Mouse (Mus musculus) liver, embryonic 16.5 days (tissue): Measurements from ENCODE around the gene Cfap54. TPM values are rescaled to one million over a fixed set of nuclear protein-coding genes. Genes with fewer than 3 reads are reported as not detected.

ENCODE experiments used
- ATAC-seq: fragments of 200-750 bp; cut with Nextera tagmentation; 2 replicates; pipeline ENCODE4 v1.8.0; 2017; ENCODE audit warnings: low read depth, mild to moderate bottlenecking, moderate number of reproducible peaks, moderate library complexity
- H3K27ac ChIP-seq: fragments of 300-500 bp; sonication (generic); 2 replicates; pipeline ENCODE4 v1.5.1; 2014; ENCODE audit warnings: mild to moderate bottlenecking, low read length
- H3K27me3 ChIP-seq: fragments of 300-500 bp; sonication (generic); 2 replicates; pipeline ENCODE4 v1.6.1; 2014; ENCODE audit warnings: low read depth, low read length, mixed read lengths; ENCODE audit not compliant: control insufficient read depth, insufficient read depth
- H3K36me3 ChIP-seq: fragments of 300-500 bp; sonication (generic); 2 replicates; pipeline ENCODE4 v1.6.1; 2014; ENCODE audit warnings: mild to moderate bottlenecking; ENCODE audit not compliant: control insufficient read depth, insufficient read depth
- H3K4me1 ChIP-seq: fragments of 300-500 bp; sonication (generic); 2 replicates; pipeline ENCODE4 v1.6.1; 2014; ENCODE audit warnings: low read depth, low read length, mixed read lengths; ENCODE audit not compliant: control insufficient read depth
- H3K4me2 ChIP-seq: fragments of 300-500 bp; sonication (generic); 2 replicates; pipeline ENCODE4 v1.6.1; 2014; ENCODE audit warnings: low read depth, low read length, mixed read lengths
- H3K4me3 ChIP-seq: fragments of 300-500 bp; sonication (generic); 2 replicates; pipeline ENCODE4 v1.5.1; 2014; ENCODE audit warnings: low read depth, mild to moderate bottlenecking, low read length
- H3K9ac ChIP-seq: fragments of 300-500 bp; sonication (generic); 2 replicates; pipeline ENCODE4 v1.6.1; 2014; ENCODE audit warnings: low read depth, low read length
- H3K9me3 ChIP-seq: fragments of 300-500 bp; sonication (generic); replicated peaks from 2 replicates; pipeline ENCODE4 v1.6.1; 2016; ENCODE audit warnings: low read length; ENCODE audit not compliant: control insufficient read depth
- WGBS: fragments of 180-500 bp; shearing (Covaris S2); extraction: QIAGEN DNeasy Blood & Tissue Kit; methylation state at CpG from one replicate; pipeline ENCODE4 v1.1.7; 2014; ENCODE audit not compliant: insufficient replicate concordance; 5-methylcytosine and 5-hydroxymethylcytosine counted together
- polyA plus RNA-seq: library from polyadenylated mRNA; unstranded; fragments of >200 nt; fragmentation: Nextera tagmentation; extraction: Ambion mirVana; gene quantifications from 2 replicates; pipeline ENCODE4 v1.2.1, GENCODE M21; 2015

Cfap54 gene
- polyA plus RNA-seq, 1 experiment from 2014 or later = not detected

DNA sequence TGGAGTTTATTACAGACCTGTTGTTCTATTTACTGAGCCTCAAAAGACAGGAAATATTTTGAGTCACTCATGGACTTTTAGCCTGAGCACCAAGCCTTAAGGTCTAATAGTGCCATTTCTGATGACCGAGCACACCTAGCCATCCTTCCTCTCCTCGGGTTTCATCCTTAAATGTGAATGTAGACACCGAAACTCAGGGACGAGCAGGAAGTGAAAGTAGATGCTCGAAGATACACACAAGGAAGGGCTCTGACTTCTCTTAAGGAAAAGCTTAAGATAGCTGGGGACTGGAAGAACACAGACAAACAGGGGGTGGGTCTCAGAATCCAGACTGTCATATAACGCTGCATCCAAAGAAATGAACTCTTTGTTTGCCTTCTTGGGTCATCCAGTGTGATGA is 8.8 kb upstream of the Cfap54 start:
- Histone ChIP-seq H3K4me2 (no peak overlapping the region), H3K36me3 (no peaks in the 10 kb centered on the region), H3K9me3 (no peaks in the 10 kb centered on the region), H3K4me1 (no peaks in the 10 kb centered on the region), H3K4me3 (no peak overlapping the region), H3K9ac (no peak overlapping the region), H3K27ac (no peak overlapping the region), H3K27me3 (no peaks in the 10 kb centered on the region)
- WGBS = 49% methylated on average over 6 of the region's 6 CpGs
- no peak for ATAC-seq

DNA sequence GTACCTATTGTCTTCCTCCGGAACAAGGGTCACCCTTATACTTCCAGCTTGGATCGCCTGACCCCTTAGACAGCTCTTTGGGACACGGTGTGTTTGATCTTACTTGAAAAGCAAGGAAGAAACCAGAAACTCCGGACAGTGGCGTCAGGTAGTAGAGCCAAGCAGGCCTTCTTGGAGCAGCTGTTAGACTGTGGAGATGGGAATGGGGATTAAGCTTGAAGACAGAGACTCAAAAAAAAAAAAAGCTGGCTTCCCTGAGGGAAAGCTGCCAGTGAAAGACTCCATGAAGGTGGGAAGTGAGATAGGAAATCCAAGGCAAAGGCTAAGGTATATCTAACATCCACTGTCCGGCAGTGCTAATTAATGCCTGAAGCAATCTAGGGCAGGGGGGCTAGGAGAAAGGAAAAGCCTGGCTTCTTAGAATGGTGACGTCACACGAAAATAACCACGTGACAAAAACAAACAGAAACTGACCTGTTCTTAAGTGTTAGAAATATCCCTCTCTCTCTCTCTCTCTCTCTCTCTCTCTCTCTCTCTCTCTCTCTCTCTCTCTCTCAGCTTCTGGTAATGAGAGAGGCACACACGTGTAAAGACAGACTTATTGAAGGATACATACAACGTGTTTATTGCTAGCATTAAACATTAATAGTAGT is 7.1 kb upstream of the Cfap54 start:
- H3K27ac ChIP-seq = no peak overlapping the region
- no peaks in the 10 kb centered on the region for H3K27me3 ChIP-seq
- no peaks in the 10 kb centered on the region for H3K4me1 ChIP-seq
- no peak for ATAC-seq
- WGBS = 55% methylated on average over 11 of the region's 11 CpGs
- H3K4me3 ChIP-seq = no peak overlapping the region
- no peak overlapping the region for H3K4me2 ChIP-seq
- H3K9ac ChIP-seq = no peak overlapping the region
- no peaks in the 10 kb centered on the region for H3K36me3 ChIP-seq
- no peaks in the 10 kb centered on the region for H3K9me3 ChIP-seq

DNA sequence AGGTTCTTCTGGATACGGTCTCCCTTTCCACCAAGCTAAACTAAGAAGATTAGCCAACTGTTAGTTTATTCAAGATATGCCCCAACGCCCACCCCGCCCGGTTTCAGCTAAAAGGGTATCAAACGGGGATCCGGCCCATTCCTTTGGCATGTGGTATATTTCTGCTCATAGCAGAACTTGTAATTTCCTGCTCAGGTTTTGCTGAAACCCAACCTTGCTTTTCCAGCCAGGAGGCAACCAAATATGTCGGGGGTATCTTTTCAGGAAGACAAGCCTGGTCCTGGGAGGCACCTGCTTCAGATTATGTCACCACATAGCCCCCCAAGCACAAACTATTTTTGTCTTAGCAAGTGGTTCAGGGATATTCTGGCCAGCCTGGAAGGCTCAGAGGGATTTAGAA is 6.1 kb upstream of the Cfap54 start:
- WGBS = 47% methylated on average over 7 of the region's 7 CpGs
- Histone ChIP-seq H3K27ac (no peak overlapping the region), H3K36me3 (no peaks in the 10 kb centered on the region), H3K4me1 (peaks cover 7% of the 10 kb centered on the region), H3K9ac (no peak overlapping the region), H3K9me3 (no peaks in the 10 kb centered on the region), H3K4me3 (no peak overlapping the region), H3K4me2 (no peak overlapping the region), H3K27me3 (no peaks in the 10 kb centered on the region)
- ATAC-seq = no peak

DNA sequence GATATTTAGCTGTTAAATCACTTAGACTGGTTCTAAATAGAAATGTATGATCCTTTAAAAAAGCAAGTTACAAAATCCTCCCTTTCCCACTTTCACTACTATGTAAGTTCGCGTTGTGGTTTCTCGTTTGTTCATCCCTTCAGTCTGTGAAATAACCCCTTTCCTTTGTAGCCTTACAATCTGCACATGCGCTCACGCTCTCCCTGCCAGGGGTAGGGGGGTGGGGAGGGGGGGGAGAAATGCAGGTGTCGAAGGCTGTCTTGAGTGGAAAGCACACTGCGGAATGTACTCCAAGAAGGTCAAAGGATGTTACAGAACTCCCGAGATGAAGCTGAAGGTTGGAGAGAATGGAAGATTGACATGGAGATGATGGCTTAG is 2.5 kb upstream of the Cfap54 start:
- no peaks in the 10 kb centered on the region for H3K27me3 ChIP-seq
- no peak overlapping the region for H3K9ac ChIP-seq
- H3K4me2 ChIP-seq = no peak overlapping the region
- no peak for ATAC-seq
- WGBS = 60% methylated on average over 8 of the region's 8 CpGs
- H3K27ac ChIP-seq = no peak overlapping the region
- no peaks in the 10 kb centered on the region for H3K36me3 ChIP-seq
- H3K4me3 ChIP-seq = no peak overlapping the region
- peaks cover 14% of the 10 kb centered on the region for H3K4me1 ChIP-seq
- no peaks in the 10 kb centered on the region for H3K9me3 ChIP-seq

DNA sequence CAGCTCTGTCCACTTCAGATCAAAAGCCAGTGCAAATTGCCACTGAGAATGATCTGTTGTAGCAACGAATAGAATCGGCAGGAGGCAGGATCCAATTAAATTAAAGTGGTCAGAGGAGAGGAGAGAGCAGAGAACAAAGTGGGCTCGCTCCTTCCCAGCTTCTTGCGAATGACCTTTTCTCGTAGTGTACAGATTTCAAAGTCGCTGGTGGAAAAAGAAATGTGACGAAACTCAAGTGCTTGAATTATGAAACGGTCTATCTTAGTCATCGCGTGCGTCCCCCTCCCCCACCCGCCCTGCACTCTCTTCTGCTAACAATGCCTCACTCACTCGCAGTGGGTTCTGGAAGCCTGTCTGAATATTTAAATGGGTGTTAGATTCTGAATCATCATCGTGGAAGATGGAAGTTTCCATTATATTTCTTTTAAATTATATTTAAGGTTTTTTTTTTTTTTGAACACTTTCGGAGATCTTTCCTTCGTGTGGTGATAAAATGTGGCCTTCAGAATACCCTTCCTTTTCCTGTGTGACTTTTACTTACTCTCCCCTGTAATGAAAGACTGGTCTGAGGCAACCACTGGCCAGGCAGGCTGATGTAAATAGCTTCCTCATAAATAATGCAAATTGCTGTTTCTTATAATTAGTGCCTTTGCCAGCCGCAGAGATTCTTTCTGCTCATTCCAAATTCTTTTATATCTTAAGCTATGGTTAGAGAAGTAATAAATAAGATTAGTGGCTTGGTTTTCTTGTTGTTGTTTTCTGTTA is 2.0 kb upstream of the Cfap54 start:
- H3K4me2 ChIP-seq = peak overlapping the region; percentile 52
- H3K9ac ChIP-seq = peak overlapping the region; percentile 21; the same call in 1 of the 2 replicates
- peak overlapping the region; percentile 29; the same call in 1 of the 2 replicates for H3K4me3 ChIP-seq
- peaks cover 14% of the 10 kb centered on the region for H3K4me1 ChIP-seq
- H3K9me3 ChIP-seq = no peaks in the 10 kb centered on the region
- H3K27ac ChIP-seq = no peak overlapping the region
- no peaks in the 10 kb centered on the region for H3K27me3 ChIP-seq
- 11% methylated on average over 17 of the region's 17 CpGs for WGBS
- H3K36me3 ChIP-seq = no peaks in the 10 kb centered on the region
- no peak for ATAC-seq

DNA sequence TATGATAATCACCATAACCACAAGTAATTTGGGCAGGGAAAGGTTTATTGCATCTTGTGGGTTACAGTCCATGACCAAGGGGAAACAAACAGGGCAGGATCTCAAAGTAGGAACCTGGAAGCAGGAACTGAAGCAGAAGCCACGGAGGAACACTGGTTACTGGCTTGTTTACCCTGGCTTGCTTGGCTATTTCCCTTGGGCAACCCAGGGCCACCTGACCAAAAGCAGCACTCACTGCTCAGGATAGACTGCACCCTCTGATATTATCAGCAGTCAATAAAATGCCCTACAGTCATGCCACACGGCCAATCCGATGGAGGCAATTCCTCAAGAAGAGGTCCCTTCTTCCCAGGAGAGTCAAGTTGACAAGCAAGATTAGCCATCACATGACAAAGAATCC is 1.9 kb downstream of the Cfap54 start:
- ATAC-seq = no peak
- Histone ChIP-seq H3K27ac (no peak overlapping the region), H3K4me2 (no peak overlapping the region), H3K4me1 (peaks cover 14% of the 10 kb centered on the region), H3K9ac (no peak overlapping the region), H3K36me3 (no peaks in the 10 kb centered on the region), H3K9me3 (no peaks in the 10 kb centered on the region), H3K4me3 (no peak overlapping the region), H3K27me3 (no peaks in the 10 kb centered on the region)
- WGBS = 60% methylated on average over 3 of the region's 3 CpGs

DNA sequence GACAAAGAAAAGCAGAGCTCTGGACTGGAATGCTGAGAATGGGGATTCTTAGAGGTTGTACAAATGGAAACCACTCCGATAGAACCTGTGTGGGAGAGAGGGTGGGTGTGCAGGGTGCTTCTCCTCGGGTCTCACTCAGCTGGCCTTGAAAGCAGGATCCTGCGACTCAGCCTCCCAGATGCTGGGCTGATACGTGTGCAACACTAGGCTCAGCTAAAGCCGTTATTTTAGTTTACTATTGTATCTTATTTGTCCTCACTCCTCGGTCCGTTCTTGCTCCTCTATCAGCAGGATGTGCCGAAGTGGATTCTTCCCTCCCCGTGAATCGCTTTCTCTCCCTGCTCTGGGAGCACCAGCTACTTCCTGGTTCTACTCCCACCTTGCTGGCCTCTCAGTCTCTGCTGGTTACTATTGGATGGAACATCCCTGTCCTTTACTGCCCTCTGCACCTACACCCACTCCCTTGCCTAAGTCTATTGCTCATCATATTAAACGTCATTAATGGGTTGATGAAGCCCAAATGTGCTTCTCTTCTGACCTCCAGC is 3.4 kb downstream of the Cfap54 start:
- no peaks in the 10 kb centered on the region for H3K36me3 ChIP-seq
- no peak overlapping the region for H3K27ac ChIP-seq
- ATAC-seq = no peak
- H3K27me3 ChIP-seq = no peaks in the 10 kb centered on the region
- no peak overlapping the region for H3K9ac ChIP-seq
- 60% methylated on average over 11 of the region's 11 CpGs for WGBS
- H3K9me3 ChIP-seq = no peaks in the 10 kb centered on the region
- H3K4me2 ChIP-seq = no peak overlapping the region
- no peak overlapping the region for H3K4me3 ChIP-seq
- peaks cover 10% of the 10 kb centered on the region for H3K4me1 ChIP-seq

DNA sequence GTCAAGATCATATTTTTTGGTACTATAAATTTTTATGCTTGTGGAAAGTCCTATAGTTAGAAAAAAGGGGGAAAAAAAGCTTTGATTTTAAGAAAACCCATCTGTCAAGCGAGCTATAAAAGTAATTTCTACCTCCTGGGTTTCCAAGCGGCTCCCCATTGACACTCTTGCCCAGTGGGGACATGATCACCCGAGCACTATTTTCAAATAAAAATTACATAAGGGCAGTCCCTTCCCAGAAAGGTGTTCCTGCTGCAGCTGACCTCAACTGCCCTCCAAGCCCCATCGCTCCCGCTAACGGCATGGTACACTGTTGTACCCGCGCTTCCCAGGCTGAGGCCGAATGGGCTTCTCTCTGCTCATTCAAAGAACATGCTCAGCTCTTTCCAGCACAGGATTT is 5.0 kb downstream of the Cfap54 start:
- 85% methylated on average over 9 of the region's 9 CpGs for WGBS
- H3K9ac ChIP-seq = no peak overlapping the region

DNA sequence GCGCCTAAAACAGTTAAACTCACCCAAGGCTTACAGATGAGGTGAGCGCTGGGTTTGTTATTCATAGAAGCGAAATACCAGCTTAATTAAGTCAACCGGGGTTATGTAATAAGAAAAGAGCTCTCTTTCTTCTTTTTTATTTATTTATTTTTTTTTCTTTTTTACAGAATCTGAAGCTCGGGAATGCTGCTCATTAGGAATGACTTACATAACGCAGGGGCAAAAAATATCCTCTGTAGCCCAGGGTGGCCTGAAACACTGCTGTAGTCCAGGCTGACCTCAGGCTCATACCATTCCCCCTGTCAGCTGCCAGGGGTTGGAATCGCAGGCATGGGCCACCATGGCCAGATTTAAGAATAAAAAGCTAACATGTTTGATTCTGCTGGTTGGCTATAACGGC is 5.6 kb downstream of the Cfap54 start:
- 69% methylated on average over 8 of the region's 8 CpGs for WGBS
- Histone ChIP-seq H3K4me2 (no peak overlapping the region), H3K36me3 (no peaks in the 10 kb centered on the region), H3K27me3 (no peaks in the 10 kb centered on the region), H3K4me1 (peaks cover 6% of the 10 kb centered on the region), H3K9me3 (no peaks in the 10 kb centered on the region), H3K27ac (no peak overlapping the region), H3K9ac (no peak overlapping the region), H3K4me3 (no peak overlapping the region)
- ATAC-seq = no peak

More for the DNA sequence above, 5.0 kb downstream of the Cfap54 start:
- H3K27me3 ChIP-seq = no peaks in the 10 kb centered on the region
- no peak overlapping the region for H3K4me2 ChIP-seq
- peaks cover 6% of the 10 kb centered on the region for H3K4me1 ChIP-seq
- no peaks in the 10 kb centered on the region for H3K9me3 ChIP-seq
- no peak for ATAC-seq
- H3K36me3 ChIP-seq = no peaks in the 10 kb centered on the region
- H3K4me3 ChIP-seq = no peak overlapping the region
- H3K27ac ChIP-seq = no peak overlapping the region
